Mouse (Mus musculus) olfactory bulb, adult 2 months (tissue): ENCODE results near the gene Trpm7.

Source experiments
- CTCF ChIP-seq: fragments of 200-500 bp; IDR thresholded peaks from 2 replicates; pipeline ENCODE4 v1.5.1; 2012; ENCODE audit warnings: low read depth, mild to moderate bottlenecking, low read length, moderate library complexity; ENCODE audit not compliant: insufficient read depth
- POLR2A ChIP-seq: fragments of 200-500 bp; IDR thresholded peaks from 2 replicates; pipeline ENCODE4 v1.6.1; 2012; ENCODE audit warnings: mild to moderate bottlenecking, low read depth, low read length, moderate library complexity; ENCODE audit not compliant: insufficient read depth

- TF ChIP-seq CTCF (no peak), POLR2A (no peak)
Measured at GRCm38 (mm10) chr2:126743389-126743788, 132.6 kb downstream of the Trpm7 start.
